Mouse (Mus musculus) T-helper 2 cell (primary cell): ENCODE results near the gene Pak4.

Experiments
- in situ Hi-C: fragments of 300-600 bp; cut with MboI, MseI; formaldehyde crosslinking; loops from one replicate; pipeline ENCODE4 v1.15.1; 2025; ENCODE audit warnings: high pct_unique_total_duplicates

The Pak4 gene

DNA sequence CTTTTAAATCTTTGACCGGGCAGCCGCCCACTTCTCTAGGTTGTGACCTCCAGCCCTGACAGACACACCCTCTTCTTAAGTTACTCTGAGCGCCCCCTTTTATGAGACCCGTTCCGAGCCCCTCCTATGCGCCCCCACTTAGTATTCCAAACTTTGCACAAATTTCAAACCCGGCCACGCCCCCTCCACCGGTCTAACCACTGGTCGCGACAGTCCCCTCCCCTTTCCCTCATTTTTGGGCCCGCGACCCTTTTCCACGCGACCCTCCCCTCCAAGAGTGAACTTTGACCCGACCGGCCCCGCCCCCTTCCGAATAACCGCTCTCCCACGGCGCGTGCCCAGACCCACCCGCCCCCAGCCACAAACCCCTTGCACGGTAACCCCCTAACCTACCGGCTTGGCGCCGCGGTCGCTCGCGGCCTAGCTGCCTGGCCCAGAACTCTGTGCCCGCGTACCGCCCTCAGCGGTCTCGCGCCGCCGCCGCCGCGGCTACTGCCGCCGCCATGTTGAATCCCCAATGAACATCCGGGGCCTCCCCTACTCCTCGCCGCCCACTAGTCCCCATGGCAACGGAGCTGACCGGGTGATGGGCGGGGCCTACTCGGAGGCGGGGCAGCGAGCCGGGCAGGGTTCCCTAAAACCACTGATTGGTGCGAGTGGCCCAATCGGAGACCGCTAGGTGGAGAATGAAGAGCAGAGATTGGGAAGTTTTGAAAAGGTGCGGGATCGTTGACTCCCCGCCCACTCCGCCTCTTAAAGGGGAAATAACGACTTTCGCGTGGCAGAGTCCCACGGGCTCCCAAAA lies at the start of gene Pak4, which contains the start of gene Samd4b:
Pak4 (minus strand) TSS at position 544 of the 805 bp plus-strand sequence.
Samd4b (minus strand) TSS at position 503 of the 805 bp plus-strand sequence.
- in situ Hi-C loops: no loop called here

DNA sequence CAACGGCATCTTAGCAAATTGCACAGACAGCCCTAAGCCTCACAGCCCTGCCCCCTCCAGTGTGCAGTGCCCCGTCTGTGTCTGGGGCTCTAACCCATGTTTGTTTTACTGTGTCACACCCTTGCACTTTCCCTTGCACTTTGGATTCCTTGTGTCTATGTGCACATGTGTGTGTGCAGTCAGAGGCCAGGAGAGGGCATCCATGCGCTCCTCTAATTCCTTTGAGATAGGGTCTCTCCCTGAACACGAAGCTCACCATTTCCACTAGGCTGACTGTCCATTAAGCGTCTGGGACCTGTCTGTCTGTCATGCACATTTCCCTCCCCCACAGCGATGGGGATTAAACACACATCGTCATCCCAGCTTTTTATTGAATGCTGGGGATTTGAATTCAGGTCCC lies 49.0 kb upstream of the Pak4 start:
- in situ Hi-C loops: no loop called here

DNA sequence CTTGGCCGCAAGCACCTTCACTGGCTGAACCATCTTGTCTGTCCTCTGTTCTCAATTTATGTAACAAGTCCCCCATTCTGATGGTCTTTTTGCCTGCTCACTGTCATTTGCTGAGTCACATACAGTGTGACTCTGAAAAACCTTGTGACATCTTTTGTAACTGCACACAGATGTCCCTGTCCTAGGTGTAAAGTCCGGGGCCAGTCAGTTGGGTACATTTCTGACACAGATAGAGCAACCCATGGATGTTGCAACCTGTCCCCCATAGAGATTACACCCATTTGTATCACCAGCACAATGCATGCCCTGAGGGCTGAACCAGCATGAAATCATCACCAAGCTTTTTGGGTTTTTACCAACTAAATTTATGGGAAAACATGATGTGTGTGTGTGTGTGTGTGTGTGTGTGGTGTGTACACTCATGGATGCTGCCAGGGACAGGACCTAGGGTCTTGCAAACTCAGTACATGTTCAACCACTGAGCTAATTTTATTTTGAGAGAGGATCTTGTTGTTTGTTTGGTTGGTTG lies 48.0 kb upstream of the Pak4 start:
- in situ Hi-C loops: no loop called here

DNA sequence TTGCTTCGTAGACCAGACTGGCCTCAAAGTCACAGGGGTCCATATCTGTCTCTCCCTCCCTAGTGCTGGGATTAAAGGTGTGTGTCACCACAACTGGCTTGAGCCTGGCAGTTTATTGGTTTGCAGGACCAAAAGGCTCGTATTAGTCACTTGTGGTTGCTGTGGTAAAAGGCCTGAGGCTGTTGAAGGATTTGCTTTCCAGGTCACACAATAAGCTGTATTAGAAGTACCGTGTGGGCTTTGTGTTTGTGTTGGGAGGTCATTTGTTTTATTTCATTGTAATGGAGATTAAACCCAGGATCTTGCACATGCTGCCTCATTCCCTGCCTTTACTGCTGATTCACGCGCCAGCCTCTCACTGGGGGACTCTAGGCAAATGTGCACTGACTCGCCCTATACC lies 47.4 kb upstream of the Pak4 start:
- in situ Hi-C loops: no loop called here

DNA sequence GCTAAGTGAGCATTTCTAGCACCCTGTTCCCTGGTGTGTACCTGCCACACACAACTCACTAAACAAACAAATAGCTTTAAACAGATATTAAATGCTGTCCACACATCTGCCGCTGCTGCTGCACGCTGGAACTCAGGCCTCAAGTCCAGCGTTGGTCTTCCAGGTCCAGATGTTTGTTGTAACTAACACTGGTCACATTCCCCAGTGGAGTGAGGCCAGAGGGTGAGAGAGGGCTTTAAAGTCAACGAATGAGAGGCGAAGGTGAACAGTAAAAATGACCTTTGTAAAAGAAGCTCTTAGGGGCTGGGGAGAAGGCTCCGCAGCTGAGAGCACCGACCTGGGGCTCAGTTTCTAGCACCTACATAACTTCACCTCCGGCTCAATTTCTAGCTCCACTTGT lies 43.6 kb upstream of the Pak4 start:
- in situ Hi-C loops: no loop called here

DNA sequence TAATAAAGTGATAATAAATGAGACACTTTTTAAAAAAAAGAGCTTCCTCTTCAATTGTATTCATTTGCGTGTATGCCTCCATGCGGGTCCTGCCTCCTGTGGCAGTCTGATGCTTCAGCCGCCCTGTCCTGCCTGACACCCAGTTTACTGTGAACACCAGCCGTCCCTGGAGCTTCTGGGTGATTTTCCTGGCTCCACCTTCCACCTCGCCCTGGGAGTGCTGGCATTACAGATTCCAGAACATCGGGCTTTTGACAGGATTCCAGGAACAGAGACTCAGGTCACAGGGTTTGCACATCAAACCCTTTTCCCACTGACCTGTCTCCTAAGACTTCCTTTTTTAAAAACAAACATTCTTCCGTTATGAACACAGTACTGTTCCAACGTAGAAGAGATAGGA lies 39.5 kb upstream of the Pak4 start:
- in situ Hi-C loops: loop anchor here (10.0 kb wide), 2 partner anchors 847 to 1057 kb away; no protein-coding TSS in a partner anchor

DNA sequence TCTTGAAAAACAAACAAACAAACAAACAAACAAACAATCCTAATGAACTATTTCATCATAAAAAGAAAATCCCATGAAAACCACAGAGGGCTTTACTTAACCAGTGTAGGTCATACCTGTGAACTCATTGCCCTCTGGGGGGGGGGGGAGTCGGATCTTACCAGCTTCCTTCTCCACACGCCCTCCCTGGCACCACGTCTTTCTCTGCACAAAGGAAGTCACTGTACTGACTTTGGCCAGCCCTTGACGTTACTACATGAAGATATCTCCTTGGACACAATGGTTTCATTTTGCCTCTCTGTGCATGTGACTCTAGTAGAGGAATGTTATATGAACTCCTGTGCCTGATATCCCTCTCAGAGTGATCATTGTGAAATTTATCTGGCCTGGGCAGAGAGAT lies 36.1 kb upstream of the Pak4 start:
- in situ Hi-C loops: loop anchor here (10.0 kb wide), 2 partner anchors 851 to 1061 kb away; no protein-coding TSS in a partner anchor

DNA sequence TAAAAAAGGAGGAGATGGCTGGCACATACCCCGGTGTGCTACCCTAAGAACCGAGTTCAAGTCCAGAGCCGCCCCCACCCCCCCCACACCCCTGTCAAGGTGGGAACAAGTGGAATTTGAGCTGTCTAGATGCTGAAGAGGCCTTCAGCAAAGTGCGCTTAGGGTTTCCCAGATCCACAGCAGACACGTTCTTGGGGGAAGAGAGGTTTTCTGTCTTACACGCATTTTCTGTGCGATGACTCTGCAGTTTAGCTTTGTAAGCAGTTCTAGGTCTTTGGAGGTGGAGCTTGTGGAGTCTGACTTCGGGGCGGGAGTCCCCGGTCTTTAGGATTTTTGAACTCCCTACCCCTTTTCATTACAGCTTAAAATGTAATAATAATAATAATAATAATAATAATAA lies 33.1 kb upstream of the Pak4 start, which contains the start of gene Acp7:
Acp7 (minus strand) TSS at position 260 of the 400 bp plus-strand sequence.
- in situ Hi-C loops: loop anchor here (10.0 kb wide), 2 partner anchors 854 to 1064 kb away; no protein-coding TSS in a partner anchor

DNA sequence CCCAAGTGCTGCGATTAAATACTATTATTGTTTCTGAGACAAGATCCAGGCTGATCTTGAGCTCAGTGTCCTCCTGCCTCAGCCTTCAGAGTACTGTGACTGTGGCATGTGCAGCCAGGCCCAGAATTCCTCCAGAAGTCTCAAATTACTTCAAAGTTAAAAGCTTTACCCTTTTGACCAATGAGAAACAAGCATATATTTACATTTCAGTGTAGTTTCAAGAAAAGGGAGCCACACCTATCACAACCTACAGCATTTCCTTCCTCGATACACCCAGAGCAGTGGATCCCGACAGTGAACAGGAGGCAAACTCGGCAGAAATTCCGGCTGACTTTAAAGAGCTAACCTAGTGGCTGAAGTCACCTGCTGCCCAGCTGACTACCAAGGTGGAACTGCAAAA lies 26.8 kb upstream of the Pak4 start:
- in situ Hi-C loops: no loop called here

DNA sequence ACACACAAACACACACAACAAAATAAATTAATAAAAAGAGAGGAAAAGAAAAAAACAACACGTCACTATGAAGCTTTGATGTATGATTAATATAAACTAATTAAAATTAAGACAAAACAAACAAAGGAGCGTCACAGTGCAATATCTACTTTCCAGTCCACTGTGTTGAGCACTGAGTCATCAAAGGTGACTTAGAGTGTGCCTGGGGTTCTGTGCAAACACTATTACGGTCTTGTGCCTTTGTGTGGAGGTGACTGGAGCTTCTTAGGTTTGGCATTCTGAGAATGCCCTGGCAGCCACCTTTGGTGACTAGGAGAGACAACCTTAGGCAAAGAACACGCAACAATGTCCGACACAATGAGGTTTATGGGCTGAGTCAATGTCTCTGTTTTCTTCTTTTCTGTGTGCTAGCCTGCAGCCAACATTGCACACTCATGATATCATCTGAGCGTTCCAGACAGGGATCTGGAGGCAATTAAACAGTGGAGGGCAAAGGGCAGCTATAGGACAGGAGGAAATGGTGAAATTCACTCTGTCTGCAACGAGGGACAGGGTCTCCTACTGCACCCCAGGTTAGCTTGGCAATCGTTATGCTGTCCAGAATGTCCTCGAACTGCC lies 21.2 kb upstream of the Pak4 start:
- in situ Hi-C loops: no loop called here

DNA sequence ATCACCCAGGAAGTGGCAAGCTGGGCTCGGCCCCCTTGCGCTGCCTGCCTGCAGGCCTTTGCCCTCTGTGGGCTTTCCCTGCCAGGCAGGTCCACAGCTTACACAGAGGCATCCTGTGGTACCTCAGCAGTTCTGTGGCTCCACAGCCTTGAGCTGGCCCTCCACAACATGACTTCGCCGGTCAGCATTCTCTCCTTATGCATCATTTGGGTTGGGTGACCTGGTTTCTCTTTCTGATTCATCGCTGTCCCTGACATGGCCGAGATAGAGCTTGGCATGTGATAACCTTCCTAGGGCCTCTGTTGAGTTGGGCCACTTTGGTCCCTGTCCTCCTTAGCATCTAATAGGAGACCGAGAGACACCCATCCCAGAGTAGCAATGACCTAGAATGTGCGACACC lies 8.0 kb upstream of the Pak4 start:
- in situ Hi-C loops: loop anchor here (10.0 kb wide), 1 partner anchor 119 kb away; no protein-coding TSS in a partner anchor

DNA sequence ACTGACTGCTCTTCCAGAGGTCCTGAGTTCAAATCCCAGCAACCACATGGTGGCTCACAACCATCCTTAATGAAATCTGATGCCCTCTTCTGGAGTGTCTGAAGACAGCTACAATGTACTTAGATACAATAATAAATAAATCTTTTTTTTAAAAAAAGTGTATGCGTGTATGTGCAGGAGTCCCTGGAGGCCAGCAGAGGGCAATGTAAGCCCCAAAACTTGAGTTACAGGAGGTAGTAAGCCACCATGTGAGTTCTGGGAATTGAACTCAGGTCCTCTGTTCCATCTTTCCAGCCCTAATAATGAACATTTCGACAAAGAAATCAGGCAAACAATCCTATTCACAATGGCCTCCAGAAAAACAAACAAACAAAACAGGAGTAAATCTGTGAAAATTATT lies 5.8 kb upstream of the Pak4 start:
- in situ Hi-C loops: loop anchor here (10.0 kb wide), 1 partner anchor 121 kb away; no protein-coding TSS in a partner anchor

DNA sequence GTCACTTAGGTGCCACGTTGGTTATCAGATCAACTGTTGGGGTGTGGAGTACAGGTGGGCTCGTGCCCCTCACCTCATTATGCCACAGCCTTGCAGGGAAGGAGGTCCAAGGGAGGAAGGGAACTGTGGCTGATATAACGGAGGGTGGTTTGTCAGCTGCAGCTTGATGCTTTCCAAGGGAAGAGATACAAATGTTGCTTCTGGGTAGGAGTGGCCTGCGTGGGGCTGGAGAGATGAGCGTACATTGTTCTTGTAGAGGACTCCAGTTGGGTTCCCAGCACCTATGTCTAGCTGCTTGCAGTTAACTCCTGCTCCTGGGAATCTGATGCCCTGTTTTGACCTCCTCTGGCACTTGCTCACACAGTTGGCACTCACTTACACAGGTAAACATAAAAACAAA lies 5.2 kb upstream of the Pak4 start:
- in situ Hi-C loops: loop anchor here (10.0 kb wide), 1 partner anchor 122 kb away; no protein-coding TSS in a partner anchor

DNA sequence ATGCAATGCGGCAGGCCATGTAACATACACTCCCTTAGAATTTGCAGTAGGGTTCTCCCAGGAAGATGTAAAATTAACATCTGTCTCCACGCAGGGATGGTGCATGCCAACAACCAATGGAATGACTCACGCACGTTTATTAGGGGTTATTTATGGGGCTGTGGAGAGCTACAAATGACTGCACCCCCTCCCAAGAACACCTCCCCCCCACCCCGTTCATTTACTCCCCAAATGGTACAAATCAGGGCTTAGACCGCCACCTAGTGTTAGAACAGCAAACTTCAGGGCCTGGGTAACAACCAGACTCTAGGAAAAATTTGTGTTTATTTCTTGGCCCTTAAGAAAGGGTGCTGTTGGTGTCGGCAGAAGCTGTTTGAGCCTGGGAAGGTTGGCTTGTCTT lies 3.7 kb upstream of the Pak4 start:
- in situ Hi-C loops: loop anchor here (10.0 kb wide), 1 partner anchor 123 kb away; no protein-coding TSS in a partner anchor

DNA sequence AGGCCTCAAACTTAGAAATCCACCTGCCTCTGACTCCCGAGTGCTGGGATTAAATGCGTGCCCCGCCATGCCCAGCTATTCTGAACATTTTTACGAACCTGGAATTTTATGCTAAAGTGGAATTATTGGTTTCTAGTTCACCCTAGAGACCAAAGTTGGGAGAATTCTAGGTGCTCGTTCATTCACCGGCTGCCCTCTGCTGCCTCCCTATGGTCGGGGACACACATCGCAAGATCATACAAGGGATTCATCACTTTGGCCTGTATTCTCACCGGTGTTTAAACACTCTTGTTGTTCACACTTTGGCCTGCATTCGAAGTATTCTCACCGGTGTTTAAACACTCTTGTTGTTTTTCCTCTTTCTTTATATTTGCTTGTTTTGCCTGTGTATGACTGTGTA lies 3.0 kb upstream of the Pak4 start:
- in situ Hi-C loops: loop anchor here (10.0 kb wide), 1 partner anchor 124 kb away; no protein-coding TSS in a partner anchor

DNA sequence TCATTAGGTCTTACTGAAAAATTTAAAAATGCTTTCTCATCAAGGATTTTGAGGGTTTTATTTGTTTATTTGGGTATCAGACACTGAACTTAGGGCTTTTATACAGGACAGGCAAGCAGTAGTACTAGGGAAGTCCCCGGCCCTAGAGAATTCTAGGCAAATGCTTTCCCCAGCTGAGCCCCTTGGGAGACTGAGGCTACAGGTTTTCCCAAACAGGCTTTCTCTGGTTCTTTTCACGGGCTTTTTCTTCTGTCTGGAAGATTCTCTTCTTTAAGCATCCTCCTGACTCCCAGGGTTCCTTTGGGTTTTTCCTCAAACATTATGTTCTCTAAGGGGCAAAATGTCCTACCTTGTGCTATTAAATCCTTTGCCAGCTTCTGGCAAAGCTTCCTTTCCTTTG lies 966 bp upstream of the Pak4 start:
- in situ Hi-C loops: no loop called here

DNA sequence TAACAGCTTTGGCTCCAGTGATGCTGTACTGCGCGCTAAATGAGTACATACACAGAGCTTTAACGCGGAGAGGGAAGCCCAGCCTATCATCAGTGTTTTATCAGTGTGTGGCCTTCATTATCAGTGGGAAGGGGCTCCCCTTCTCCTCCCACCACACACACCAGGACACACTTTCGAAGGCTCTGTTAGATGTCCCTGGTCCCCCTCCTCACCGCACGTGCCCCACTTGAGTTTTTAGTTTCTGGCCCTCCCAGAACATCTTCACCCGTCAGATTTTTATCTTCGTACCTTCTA lies 761 bp downstream of the Pak4 start:
- in situ Hi-C loops: no loop called here

DNA sequence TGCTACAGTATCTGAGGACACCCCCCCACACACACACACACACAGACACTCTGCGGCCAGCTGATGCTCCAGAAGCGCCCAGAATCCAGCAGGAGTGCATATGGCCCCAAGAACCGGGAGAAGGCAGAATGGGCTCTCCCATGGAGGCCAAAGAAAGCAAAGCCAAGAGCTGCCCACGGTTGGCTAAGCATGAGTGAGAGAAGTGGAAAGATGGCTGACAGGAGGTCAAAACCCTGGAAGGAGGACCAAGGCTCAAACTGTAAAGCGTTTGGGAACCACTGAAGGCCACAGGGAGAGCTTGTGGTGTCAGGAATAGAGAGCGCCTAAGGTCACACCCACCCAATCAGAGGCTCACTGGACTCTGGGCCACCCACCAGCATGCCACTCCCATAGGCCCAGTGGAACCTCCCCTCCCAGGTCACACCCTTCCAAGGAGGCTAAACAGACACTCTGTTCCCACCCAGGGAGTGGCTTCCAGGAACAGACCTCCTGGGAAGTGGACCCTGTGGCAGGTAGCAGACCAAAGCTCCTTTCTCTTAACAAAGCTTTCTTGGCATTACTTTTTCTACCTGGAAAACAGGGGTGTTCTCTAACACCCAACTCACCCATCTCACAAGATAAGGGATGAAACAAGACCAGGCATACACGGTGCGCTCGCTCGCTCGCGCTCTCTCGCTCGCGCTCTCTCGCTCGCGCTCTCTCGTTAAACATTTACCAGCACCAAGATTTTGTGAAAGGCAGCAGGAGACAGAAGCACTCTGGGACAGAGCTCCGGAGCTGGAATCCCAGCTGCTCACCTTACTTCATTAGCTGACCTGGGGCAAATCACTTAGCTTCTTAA lies 1.3 kb downstream of the Pak4 start:
- in situ Hi-C loops: no loop called here

DNA sequence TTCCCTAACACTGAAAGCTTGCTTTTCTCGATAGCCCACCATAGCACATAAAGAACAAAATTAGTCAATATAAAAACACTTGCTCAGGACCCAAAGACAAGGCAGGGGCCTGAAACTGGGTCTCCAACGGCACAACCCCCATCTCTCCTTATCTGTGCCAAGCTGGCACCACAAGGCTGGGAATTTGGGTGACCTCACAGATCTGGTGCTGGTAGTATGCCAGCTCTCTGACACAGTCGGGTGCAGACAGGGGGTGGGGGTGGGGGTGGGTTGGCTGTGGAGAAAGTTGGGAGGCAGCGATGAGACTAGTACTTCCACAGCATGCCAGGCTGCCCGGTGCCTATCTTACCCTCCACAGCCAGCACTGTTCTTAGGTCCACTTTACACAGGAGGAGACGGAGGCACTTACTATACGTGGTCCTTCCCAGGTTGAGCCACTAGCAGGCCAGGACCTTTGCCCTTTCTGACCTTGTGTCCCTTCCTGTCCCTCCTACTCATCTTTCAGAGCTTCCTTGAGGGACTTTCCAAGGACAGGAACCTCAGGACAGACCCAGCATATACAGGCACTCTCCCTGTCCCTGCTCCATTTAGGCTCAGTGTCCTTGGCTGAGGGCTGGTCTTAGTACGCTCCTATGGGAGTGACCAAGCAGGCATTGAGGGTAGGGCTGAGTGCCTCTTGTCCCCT lies 2.1 kb downstream of the Pak4 start:
- in situ Hi-C loops: no loop called here

DNA sequence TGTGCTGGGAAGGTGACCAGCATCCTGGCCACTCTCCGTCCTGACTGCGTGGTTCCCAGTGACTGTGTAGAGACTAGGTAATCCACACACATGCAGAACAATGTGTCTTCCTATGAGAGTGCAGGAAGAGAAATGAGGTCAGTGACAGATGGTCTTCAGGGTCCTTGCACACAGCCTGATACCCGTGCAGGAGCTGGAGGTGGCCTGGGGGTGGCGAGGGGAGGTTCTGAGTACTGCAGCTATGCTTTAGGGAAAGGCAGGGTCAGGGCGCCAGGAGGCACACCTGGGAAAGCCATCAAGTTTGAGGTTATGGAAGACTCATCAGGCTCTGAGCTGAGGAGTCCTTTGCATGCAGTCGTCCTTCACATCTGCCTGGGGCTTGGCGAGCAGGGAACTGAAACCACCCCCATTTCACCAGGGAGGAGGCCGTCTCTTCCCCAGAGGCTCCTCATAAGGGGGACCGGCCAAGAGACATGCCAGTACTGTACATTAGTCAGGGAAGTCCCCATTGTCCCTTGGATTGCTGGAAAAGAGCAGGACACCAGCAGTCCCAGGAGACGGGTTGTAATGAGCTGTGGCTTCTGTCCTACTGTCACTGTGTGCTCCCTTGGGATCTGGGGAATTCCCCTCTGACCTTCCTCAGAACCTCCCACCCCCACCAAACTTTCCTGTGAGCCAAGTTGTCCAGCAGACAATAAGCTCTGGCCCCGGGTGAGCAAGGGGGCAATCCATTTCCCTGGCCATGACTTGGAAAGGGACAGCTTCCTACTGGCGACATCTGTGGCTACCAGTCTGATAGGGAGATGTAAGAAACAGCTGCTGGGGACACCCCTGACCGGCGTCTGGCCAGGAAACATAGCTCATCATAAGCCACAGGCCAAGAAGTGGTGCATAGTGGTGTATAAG lies 4.5 kb downstream of the Pak4 start:
- in situ Hi-C loops: no loop called here
